Mouse (Mus musculus) left cerebral cortex, adult 8-10 months (tissue): Measurements from ENCODE around the gene Gm32687. TPM values are rescaled to one million over a fixed set of nuclear protein-coding genes. Genes with fewer than 3 reads are reported as not detected.
"Not testable (repeated sequence)": the region's sequence is repeated elsewhere in the genome, so short reads cannot be mapped to it uniquely, and the experiment has no call there.

ENCODE experiments used
- DNase-seq, 2 experiments: peaks; one replicate each; pipeline ENCODE4 v3.0.0; 2022; ENCODE audit warnings: low spot score in 2 of 2
- total RNA-seq, 4 experiments: library from RNA; stranded (reverse); gene quantifications; 2 replicates each; pipeline ENCODE4 v1.2.4; 2022

Gene Gm32687
- total RNA-seq: 1 to 10 TPM; 2.8 to 3.3 (median 3.2) TPM

- peak; percentile 2 to 4 for DNase-seq
Measured at GRCm38 (mm10) chr10:81863409-81864407, at the start of gene Gm32687. Gm32687 (plus strand) TSS chr10:81863934.

DNA sequence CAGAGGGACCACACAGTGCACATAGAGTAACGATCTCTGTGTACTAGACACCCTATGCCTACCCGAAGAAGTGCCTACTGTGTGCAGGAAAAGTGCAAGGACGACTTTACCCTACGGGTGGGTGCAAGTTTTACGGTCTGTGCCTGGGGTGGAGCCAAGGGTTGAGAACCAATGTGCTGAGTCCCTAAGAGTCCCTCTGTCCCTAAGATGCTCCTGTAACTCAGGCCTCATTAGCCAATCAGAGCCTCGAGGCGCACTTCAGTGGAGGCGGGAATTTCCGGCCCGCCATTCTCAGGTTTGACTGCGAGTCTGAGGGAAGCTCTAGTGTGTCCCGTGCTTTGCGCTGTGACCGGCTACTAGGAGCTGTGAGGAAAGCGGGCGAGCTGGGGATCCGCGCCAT, 17.5 kb upstream of the Gm32687 start:
- not testable (repeated sequence) for DNase-seq

DNA sequence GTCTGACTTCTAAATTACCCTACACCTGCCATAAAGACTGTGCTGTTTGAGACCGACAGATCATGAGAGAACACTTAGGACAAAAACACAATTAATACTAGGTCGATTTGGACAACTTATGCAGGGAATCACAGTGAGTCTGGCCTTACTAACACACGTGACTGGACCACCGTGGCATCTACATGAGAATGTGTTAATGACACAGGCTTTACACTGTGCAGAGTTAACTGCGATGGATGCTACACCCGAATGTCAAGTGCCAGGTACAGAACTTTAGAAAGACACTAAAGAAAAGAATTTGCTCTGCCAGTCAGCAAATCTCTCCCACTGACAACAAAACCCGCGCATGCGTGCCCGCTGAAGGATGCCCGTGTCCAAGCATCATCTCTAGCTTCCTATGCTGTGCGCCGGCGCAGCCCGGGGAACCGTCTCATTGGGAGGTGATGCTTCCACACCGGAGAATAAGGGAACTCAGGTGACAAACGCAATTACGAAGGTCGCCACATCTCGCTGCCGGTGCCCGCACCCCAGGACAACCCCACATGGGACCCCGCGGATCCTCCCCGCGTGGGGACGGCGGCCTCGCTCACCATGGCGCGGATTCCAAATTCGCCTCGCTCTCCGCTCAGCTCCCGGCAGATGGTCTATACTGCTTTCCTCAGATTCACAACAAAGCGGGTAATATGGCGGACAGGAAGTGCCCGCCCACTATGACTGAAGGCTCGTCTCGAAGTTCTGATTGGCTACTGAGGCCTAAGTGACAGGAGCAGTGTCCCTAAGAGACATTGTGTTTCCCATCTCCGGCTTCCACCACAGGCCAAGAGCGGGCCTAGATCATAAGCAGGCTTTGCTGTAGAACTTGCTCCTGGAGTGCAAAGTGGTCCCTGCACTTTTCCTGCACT, 66.4 kb downstream of the Gm32687 start, which contains the start of gene Zfp781:
Gene Zfp781 (minus strand): TSS at position 639 of the 902 bp plus-strand sequence.
- DNase-seq: not testable (repeated sequence)

Other genes with a start within 250 kb of the Gm32687 start
- 10 to 100 TPM; 21.8 to 27.9 (median 25.2) TPM for gene Sirt6, start 236.1 kb upstream of the Gm32687 start, total RNA-seq
- gene Ankrd24, start 235.4 kb upstream of the Gm32687 start, total RNA-seq: 10 to 100 TPM; 39.7 to 47.9 (median 43.1) TPM
- gene Gm10778, start 214.9 kb upstream of the Gm32687 start, total RNA-seq: 1 to 10 TPM; 2.7 to 5.4 (median 3.3) TPM
- gene Zfp433, start 159.1 kb upstream of the Gm32687 start, total RNA-seq: 10 to 100 TPM in 3 of 4 experiments, 1 to 10 TPM in 1; 9.1 to 14.3 (median 11.6) TPM
- 10 to 100 TPM in 2 of 4 experiments, 1 to 10 TPM in 2; 7.0 to 11.3 (median 9.8) TPM for gene Gm3055, start 92.8 kb upstream of the Gm32687 start, total RNA-seq
- 1 to 10 TPM; 3.8 to 5.0 (median 4.4) TPM for gene Gm4767, start 51.7 kb upstream of the Gm32687 start, total RNA-seq
- gene Zfp781, start 66.5 kb downstream of the Gm32687 start, total RNA-seq: 1 to 10 TPM; 3.2 to 4.7 (median 4.7) TPM
- 10 to 100 TPM in 3 of 4 experiments, 1 to 10 TPM in 1; 9.4 to 12.9 (median 11.2) TPM for gene Zfp873, start 184.2 kb downstream of the Gm32687 start, total RNA-seq
- gene BC024063, start 219.4 kb downstream of the Gm32687 start, total RNA-seq: 1 to 10 TPM; 5.4 to 8.5 (median 8.0) TPM